Mouse (Mus musculus) spleen, embryonic (tissue): ENCODE results near the gene 3830403N18Rik.
"Not testable (repeated sequence)": the region's sequence is repeated elsewhere in the genome, so short reads cannot be mapped to it uniquely, and the experiment has no call there.

Source experiments
- CTCF ChIA-PET: fragments of 350-600 bp; sonication (Branson Sonifier 250); formaldehyde crosslinking; loops from one replicate; lab custom pipeline; 2022; lab: Charles Lee

3830403N18Rik gene

DNA sequence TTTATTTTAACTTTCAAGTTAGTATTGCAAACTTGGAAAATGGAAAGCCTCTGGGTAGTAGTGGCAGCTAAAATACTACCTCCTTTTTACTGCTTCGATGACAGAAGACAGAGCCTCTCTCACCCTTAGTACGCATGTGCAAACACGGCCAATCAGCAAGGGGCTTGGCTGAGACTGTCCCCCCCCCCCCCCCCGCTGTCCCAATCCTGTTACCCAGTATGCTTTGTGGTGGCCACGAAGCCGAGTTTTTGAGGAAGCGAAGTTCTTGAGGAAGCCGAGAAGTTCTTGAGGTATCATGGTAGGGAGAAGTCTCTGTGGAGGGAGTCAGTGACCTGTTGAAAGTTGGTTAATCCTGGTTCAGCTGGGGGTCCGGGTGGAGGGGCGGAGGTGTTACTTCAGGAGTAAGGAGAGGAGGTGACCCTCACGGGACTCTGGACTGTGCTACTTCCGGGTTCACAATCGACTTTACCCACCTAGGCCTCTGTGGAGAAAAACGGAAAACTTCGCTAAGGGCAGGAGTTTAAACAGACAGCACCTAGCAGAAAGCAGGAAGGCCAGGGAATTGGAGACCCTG lies at the start of gene 3830403N18Rik:
Gene 3830403N18Rik, plus strand, starts transcription at position 237 of the 574 bp plus-strand sequence.
- CTCF ChIA-PET = not testable (repeated sequence)

DNA sequence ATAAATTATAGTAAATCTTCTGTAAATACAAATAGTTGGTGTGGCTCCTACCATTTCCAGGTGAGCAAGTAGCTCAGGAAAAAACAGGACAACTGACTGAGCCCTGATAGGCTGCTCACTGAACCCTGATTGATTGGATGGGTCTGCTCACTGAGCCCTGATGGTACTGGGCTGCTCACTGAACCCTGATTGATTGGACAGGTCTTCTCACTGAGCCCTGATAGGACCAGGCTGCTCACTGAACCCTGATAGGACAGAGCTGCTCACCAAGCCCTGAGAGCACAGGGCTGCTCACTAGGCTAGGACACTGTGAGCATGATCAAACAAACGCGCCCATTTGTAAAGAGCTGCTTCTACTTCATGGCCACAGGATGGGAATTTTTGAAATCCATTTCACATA lies 15.0 kb downstream of the 3830403N18Rik start:
- CTCF ChIA-PET = no interaction called here

- CTCF ChIA-PET = not testable (repeated sequence)
These were observed 50.1 kb downstream of the 3830403N18Rik start for GRCm38 (mm10) chrX:56186449-56186848.
